Mouse (Mus musculus): ENCODE results near the gene Cwf19l1.
"Not testable (repeated sequence)": the region's sequence is repeated elsewhere in the genome, so short reads cannot be mapped to it uniquely, and the experiment has no call there.

Cwf19l1 gene

GRCm38 (mm10) chr19:44135072-44135959 lies at the start of gene Cwf19l1:
Gene Cwf19l1, minus strand, starts transcription at chr19:44135876.
- peak; percentile 78 for DNase-seq (ENCODE audit: low spot score)

- no peak for DNase-seq (ENCODE audit: low spot score)
These were observed 48.3 kb upstream of the Cwf19l1 start for GRCm38 (mm10) chr19:44183968-44184367.

GRCm38 (mm10) chr19:44180502-44180901 lies 44.8 kb upstream of the Cwf19l1 start:
- no peak for DNase-seq (ENCODE audit: low spot score)

DNA sequence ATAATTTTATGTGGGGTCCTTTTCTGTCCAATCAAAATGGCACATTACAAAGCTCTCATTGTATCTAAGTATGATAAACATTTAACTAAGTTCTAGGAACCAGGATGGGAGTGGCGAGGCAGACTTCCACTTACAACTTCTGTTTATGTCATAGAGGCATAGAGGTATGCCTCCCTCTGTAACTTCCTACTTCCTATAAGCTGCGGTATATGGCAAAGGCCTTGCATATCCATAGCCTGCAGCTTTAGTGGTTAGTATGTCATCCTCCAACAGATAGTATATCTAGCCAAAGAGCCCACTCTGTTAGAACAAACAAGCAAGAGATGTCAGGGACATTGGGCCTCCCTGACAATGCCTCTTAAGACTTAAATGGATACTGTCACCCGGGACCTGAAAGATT lies 41.1 kb upstream of the Cwf19l1 start:
- DNase-seq (ENCODE audit: low spot score) = no peak

DNA sequence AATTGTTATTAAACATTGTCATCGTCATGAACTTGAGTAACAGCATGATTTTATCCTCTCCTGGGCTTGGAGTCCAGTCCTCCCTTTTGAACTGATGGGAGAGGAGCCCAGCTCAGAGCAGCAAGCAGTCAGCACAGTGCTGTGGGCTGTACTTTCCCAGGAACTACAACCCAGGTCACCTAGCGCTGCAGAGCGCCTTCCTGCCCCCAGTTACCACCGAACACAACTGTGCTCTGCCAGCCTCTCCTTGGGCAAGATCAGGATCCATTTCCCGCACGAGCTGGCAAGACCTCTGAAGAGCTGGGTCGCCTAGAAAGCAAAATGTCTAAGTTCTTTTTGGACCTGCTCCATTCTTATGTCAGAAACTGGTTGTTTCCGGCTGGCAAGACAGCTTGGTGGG lies 39.2 kb upstream of the Cwf19l1 start:
- no peak for DNase-seq (ENCODE audit: low spot score)

GRCm38 (mm10) chr19:44161515-44161914 lies 25.8 kb upstream of the Cwf19l1 start:
- no peak for DNase-seq (ENCODE audit: low spot score)

DNA sequence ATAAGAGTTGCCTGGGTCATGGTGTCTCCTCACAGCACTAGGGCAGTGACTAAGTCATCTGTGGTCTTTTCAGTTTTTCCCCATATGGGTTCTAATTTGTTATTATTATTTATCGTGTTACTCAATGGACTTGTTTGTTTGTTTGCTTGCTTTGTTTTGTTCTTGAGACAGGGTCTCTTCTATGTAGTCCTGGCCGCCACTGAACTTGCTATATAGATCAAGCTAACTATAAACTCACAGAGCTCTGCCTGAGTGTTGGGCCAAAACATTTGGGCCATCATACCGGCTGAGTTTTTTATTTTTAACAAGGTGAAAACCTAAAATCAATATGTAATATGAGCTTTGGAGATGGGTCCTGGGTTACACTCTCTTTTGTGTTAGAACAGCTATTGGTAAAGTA lies 23.7 kb upstream of the Cwf19l1 start:
- no peak for DNase-seq (ENCODE audit: low spot score)

DNA sequence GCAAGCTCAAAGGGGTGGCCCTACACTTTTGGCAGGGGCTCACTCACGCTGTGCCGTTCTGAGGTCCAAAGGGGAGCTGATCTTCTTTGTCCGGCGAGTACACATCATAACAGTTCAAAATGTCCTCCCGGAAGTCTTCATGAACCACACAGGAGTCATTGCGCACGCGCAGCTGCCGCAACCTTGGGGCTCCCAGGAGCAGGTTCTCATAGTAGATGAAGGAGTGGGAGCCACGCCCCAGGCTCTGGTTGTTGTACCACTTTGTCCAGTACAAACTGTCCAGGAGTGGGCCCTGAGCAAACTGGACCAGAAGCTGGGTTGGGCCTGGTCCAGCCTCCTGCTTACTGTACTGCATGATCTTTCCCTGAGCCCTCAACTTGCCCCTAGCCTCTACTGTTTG lies 21.3 kb upstream of the Cwf19l1 start:
- DNase-seq (ENCODE audit: low spot score) = no peak

DNA sequence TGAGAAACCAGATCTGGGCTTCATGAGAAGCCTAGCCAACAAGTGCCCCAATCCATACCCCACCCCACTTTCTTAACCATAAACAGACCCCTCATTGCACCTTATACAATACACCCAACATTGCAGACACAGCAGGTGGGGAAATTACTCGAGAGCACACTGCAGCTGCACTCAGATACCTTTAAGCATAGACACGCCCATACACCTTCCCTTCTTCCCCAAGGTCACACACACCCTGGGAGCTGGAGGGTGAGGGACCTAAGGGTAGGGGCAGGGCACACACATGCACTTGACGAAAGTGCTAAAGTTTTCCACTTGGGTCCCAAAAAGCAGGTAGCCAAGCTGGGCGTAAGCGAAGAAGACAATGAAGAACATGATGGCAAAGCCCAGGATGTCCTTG lies 18.1 kb upstream of the Cwf19l1 start:
- no peak for DNase-seq (ENCODE audit: low spot score)

GRCm38 (mm10) chr19:44148991-44149390 lies 13.3 kb upstream of the Cwf19l1 start:
- no peak for DNase-seq (ENCODE audit: low spot score)

DNA sequence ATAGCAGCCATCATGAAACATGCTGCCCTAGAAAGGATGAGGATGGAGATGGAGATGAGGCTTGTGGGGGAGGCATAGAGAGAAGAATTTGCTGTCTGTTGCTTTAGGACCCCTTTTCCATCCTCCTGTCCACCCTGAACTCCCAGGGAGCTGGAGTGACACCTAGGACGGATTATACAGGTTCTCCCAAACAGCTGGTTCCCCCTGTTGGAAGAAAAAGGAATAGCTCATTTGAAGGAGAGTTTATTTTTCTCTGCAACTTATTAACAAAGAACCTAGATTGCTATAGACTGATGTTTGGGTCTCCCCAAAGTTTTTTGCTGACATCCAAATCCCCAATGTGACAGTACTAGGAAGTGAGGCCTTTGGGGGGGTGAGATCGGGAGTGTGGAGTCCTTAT lies 12.7 kb upstream of the Cwf19l1 start:
- DNase-seq (ENCODE audit: low spot score) = no peak

DNA sequence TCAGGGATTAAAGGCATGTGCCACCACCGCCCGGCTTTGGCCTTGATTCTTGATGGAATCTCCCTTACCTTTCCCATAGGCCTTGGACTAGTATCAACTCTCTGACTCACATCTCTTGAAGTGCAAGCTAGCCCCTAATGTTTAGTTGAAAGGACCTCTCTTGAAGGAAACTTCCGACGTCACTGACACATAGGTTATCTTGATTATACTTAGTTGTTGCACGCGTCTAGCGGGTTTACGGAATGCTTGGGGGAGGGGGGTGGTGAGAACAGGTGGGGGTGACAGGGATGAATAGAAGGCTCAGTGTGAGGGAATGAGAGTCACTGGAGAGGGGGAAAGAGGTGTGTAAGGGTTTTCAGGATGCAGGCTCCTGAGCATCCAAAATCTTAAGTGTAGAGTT lies 11.3 kb upstream of the Cwf19l1 start:
- no peak for DNase-seq (ENCODE audit: low spot score)

DNA sequence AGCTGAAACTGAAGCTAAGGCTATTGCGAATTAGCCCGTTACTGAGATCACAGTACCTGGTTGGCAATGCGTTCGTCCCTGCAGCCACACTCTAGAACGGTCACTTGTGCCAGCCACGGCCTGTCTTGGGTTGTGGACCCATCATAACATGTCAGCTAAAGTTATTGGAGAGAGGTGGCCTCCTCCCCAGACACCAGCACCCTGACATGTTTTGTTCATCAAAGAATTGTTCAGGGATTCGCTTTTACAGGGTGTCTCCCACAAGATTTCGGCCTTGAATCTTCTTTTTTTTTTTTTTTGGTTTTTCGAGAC lies 10.8 kb upstream of the Cwf19l1 start:
- DNase-seq (ENCODE audit: low spot score) = no peak

DNA sequence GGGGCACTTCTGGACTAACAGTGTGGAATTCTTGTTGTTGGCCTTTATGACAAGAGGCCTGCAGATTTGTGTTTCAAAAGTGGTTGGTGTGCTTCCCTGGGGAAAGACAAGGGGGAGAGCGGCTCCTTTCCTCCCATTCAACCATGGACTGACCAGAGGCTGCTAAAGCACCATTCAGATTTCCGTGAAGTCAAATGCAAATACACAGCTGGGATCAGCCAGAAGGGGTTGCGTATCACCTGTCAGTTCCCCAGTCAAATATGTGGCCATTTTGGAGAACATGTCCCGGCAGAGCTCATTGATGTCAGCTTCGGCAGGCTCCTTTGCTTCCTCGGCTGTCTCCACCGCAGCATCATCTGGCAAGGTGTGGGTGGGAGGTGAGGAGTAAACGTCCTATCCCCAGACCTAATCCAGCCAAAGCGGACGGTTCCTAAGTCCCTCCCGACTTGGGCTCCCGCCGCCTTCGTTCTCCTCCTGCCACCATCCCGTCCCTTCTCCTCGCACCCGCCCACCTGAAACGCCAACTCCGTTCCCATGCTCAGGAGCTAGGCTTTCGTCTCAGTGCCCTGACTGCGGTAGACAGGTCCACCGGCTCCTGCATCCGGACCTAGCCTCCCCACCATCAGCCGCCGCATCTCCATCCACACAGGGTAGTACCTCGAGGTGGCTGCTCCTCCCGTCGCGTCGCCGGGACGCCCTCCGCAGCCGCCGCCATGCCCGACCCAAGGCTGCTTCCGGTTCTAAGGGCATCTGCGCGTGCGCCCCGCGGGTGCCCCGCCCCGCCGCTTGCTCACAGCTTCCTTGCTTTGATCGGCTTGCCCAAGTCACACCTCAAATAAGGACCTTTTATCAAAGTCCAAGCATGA lies 10.3 kb upstream of the Cwf19l1 start, which contains the start of gene Bloc1s2:
Gene Bloc1s2, minus strand, starts transcription at position 745 of the 866 bp plus-strand sequence.
- DNase-seq (ENCODE audit: low spot score) = peak; percentile 89

DNA sequence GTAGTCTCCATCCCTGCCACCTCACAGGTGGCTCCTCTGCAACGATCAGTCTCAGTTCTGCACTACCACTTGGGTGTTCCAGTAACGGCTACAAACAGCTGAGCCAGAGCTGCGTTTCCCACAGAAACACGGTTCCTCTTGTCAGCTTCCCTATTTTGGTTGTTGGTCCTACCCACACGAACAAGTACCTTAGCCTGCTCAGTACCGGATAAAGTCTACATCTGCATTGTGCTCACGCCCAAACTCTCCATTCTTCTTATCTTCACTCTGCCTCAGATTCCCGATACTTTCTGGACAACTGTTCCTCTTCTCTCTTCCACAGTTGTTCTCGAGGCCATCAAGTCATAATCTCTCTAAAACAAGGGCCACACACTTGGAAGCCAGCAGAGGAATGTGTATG lies 8.7 kb upstream of the Cwf19l1 start:
- no peak for DNase-seq (ENCODE audit: low spot score)

DNA sequence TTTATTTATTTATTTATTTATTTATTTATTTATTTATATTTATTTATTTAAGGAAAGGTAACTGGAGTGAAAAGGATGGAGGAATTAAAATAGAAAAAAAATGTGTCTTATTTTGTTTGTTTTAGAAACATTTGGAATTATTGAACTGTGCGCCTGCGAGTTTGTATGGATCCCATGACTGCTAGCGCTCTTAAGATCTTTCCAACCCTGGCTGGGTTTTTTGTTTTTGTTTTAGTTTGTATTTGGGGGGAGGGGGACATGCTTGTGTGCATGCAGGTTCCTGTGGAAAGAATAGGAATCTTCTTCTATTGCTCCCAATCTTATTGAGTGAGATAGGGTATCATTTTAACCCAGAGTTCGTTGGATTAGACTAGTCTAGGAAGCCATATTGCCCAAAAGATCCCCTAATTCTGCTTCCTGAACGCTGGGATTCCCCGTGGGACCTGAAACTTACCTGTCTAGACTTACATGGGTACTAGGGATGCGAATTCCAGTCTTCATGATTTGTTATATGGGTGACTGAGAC lies 347 bp upstream of the Cwf19l1 start:
- no peak for DNase-seq (ENCODE audit: low spot score)

DNA sequence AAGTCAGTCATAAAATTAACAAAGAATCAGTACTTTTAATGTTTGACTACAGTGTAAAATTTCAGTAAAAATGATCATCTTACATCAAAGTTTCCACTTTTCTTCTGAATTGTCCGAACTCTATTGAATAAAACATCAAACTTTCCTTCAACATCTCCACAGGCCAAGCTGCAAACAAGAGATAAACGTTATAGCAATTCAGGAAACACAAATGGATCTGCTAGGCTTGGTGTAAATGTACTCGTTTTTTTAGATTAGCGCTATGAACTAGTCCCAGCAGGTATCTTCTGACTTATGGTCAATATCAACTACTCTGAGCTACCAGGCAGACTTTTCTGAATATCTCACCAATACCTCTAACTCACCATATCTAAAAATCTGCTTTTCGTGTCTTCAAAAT lies 2.8 kb downstream of the Cwf19l1 start:
- DNase-seq (ENCODE audit: low spot score) = no peak

DNA sequence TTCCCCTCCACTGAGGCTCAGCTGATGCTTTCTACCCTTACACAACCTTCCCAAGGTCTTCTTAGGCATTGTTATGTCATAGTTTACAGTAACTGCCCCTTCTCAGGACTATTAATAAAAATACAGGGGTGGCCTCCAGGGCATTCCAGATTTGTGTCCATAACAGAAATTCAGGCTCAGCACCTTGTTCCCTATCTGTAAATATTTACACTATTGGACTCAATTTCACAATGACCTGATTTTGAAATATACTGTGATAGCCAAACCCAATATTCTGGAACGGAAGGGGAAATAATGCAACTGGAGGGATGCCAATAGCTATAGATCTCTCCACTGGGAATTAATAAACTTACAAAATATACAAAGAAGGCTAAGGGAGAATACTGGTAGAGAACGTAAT lies 7.1 kb downstream of the Cwf19l1 start:
- no peak for DNase-seq (ENCODE audit: low spot score)

- no peak for DNase-seq (ENCODE audit: low spot score)
These were observed 7.8 kb downstream of the Cwf19l1 start for GRCm38 (mm10) chr19:44127729-44128497.

DNA sequence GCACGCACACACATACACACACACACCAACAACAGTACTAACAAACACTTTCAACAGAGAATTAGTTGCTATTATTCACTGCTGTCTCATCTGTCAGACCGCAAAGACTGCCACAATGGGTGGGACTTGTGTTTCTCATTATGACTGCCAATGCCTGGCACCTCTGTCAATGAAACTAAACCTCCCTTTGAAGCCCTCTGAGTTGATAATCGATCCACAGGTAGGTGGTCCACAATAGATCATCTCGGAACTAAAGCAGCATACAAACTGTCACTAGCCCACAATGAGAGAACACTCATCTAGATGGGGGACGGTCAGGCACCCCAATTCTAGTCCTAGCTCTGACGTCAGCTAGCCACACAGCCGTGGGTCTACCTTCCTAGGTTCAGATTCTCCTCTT lies 14.5 kb downstream of the Cwf19l1 start:
- DNase-seq (ENCODE audit: low spot score) = no peak

DNA sequence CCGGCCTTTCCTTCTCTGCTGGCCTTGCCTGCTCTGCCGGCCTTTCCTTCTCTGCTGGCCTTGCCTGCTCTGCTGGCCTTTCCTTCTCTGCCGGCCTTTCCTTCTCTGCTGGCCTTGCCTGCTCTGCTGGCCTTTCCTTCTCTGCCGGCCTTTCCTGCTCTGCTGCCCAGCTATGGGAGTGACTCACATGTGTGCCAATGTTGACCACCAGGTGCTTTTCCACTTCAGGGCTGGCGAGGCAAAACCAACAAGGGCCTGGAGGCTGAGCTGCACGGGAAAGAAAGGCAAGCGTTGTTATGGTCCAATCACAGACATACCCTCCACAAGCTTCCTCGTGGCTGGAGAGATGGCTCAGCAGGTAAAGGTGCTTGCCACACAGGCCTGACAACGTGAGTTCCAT lies 15.0 kb downstream of the Cwf19l1 start:
- DNase-seq (ENCODE audit: low spot score) = not testable (repeated sequence)

DNA sequence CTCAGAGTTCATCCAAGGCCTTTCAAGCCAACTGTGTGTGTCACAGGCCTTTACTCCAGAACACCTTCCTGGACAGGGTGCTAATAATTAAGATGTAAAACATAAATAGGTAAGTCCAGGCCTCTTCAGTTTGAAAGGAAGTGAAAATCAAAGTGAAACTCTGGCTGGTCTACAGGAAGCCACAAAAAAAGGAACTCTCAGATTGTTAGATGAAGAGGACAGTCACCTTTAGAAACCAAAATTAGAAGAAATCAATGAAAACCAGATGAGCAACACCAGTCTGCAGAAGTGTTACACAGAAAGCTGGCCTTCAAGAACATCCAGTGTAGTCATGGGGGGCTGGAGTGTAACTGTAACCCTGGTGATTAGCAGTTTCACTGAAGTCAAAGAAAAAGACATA lies 17.9 kb downstream of the Cwf19l1 start:
- no peak for DNase-seq (ENCODE audit: low spot score)

Measured in urinary bladder, postnatal 25 days (tissue).